Mouse (Mus musculus): ENCODE data around the gene Stac3.

DNA sequence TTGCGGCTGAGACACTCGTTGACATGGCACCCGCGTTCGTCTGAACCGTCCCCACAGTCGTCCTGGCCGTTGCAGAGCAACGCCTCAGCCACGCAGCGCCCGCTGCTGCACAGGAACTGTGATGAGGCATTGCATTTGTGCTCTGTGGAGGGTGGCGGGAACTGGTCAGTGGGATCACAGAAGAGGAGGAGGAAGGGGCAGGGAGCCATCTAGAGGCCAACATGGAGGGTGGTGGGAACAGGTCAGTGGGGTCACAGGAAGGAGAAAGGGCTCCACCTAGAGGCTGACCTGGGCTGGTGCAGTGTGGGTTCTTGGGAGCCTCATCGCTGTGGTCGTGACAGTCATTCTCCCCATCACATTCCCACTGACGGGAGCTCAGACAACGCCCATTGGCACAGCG is 54.2 kb downstream of the Stac3 start:
- TF ChIP-seq POLR2A (IDR thresholded peaks at IDR 0.05; ENCODE audit: extremely low read depth, insufficient read depth, low read length) = no peak
- peak; percentile 83 for TF ChIP-seq CTCF (IDR thresholded peaks at IDR 0.05; ENCODE audit: low read depth, low read length)

Measured in liver, adult 2 months (tissue).